Mouse (Mus musculus) heart, postnatal 4 days (tissue): ENCODE results near the gene Vsnl1. TPM values are rescaled to one million over a fixed set of nuclear protein-coding genes. Genes with fewer than 3 reads are reported as not detected.
A peak's percentile ranks its signal among the peaks of the same experiment; 100 is the strongest.

ENCODE experiments used
- DNase-seq: peaks from one replicate; pipeline ENCODE4 v3.0.0; 2021
- total RNA-seq, 2 experiments: library from RNA; stranded (reverse); gene quantifications; 2 replicates each; pipeline ENCODE4 v1.2.3; 2021

The Vsnl1 gene
- 1 to 10 TPM; 3.6 to 5.0 TPM for total RNA-seq

GRCm38 (mm10) chr12:11436497-11437265 is at the start of gene Vsnl1:
TSS of gene Vsnl1 (minus strand) at chr12:11436613.
- DNase-seq, result peak; percentile 75

- DNase-seq, result no peak
These were observed 20.2 kb upstream of the Vsnl1 start for GRCm38 (mm10) chr12:11456632-11457031.

GRCm38 (mm10) chr12:11456213-11456612 is 19.8 kb upstream of the Vsnl1 start:
- DNase-seq, result no peak

GRCm38 (mm10) chr12:11455549-11456194 is 19.3 kb upstream of the Vsnl1 start, which contains the start of gene Rad51ap2:
TSS of gene Rad51ap2 (plus strand) at chr12:11456079.
- peak; percentile 93 for DNase-seq

GRCm38 (mm10) chr12:11454146-11454545 is 17.7 kb upstream of the Vsnl1 start:
- DNase-seq, result no peak

- DNase-seq, result no peak
These were observed 1.6 kb upstream of the Vsnl1 start for GRCm38 (mm10) chr12:11437907-11438447.

GRCm38 (mm10) chr12:11437266-11437906 is 973 bp upstream of the Vsnl1 start:
- peak; percentile 83 for DNase-seq

- DNase-seq, result no peak
These were observed 426 bp downstream of the Vsnl1 start for GRCm38 (mm10) chr12:11436023-11436350.

- DNase-seq, result no peak
These were observed 979 bp downstream of the Vsnl1 start for GRCm38 (mm10) chr12:11435246-11436022.

GRCm38 (mm10) chr12:11434446-11434845 is 2.0 kb downstream of the Vsnl1 start:
- DNase-seq, result no peak

GRCm38 (mm10) chr12:11433716-11434115 is 2.7 kb downstream of the Vsnl1 start:
- DNase-seq, result no peak

- DNase-seq, result no peak
These were observed 3.3 kb downstream of the Vsnl1 start for GRCm38 (mm10) chr12:11433126-11433525.

- DNase-seq, result no peak
These were observed 9.0 kb downstream of the Vsnl1 start for GRCm38 (mm10) chr12:11427396-11427795.

- DNase-seq, result no peak
These were observed 18.3 kb downstream of the Vsnl1 start for GRCm38 (mm10) chr12:11418112-11418511.

- DNase-seq, result no peak
These were observed 28.7 kb downstream of the Vsnl1 start for GRCm38 (mm10) chr12:11407679-11408078.

- no peak for DNase-seq
These were observed 37.6 kb downstream of the Vsnl1 start for GRCm38 (mm10) chr12:11398791-11399190.

GRCm38 (mm10) chr12:11397029-11397428 is 39.4 kb downstream of the Vsnl1 start:
- no peak for DNase-seq

GRCm38 (mm10) chr12:11395470-11395869 is 40.9 kb downstream of the Vsnl1 start:
- DNase-seq, result no peak

GRCm38 (mm10) chr12:11392525-11392924 is 43.9 kb downstream of the Vsnl1 start:
- DNase-seq, result peak; percentile 12

- DNase-seq, result peak; percentile 77
These were observed 45.0 kb downstream of the Vsnl1 start for GRCm38 (mm10) chr12:11391244-11391949.

- DNase-seq, result no peak
These were observed 47.3 kb downstream of the Vsnl1 start for GRCm38 (mm10) chr12:11389141-11389540.

GRCm38 (mm10) chr12:11384754-11385153 is 51.7 kb downstream of the Vsnl1 start:
- no peak for DNase-seq
